Mouse (Mus musculus) skeletal muscle tissue, adult 2 months (tissue): ENCODE measurements around the gene Kntc1.
"Not testable (repeated sequence)": the region's sequence is repeated elsewhere in the genome, so short reads cannot be mapped to it uniquely, and the experiment has no call there.

Experiments
- DNase-seq: peaks from one replicate; pipeline ENCODE4 v3.0.0-alpha.2; 2012; ENCODE audit warnings: low read depth, low spot score

The Kntc1 gene

GRCm38 (mm10) chr5:123749065-123750064 lies at the start of gene Kntc1, which contains the start of gene Rsrc2:
Gene Kntc1 (plus strand): TSS chr5:123749716.
Gene Rsrc2 (minus strand): TSS chr5:123749414.
- DNase-seq: peak; percentile 99

- DNase-seq: peak; percentile 77
Observed at GRCm38 (mm10) chr5:123700625-123701024, 48.9 kb upstream of the Kntc1 start.

- peak; percentile 47 for DNase-seq
Observed at GRCm38 (mm10) chr5:123708598-123708997, 40.9 kb upstream of the Kntc1 start.

- DNase-seq: no peak
Observed at GRCm38 (mm10) chr5:123709571-123709970, 39.9 kb upstream of the Kntc1 start.

- DNase-seq: no peak
Observed at GRCm38 (mm10) chr5:123713782-123714181, 35.7 kb upstream of the Kntc1 start.

GRCm38 (mm10) chr5:123714622-123715021 lies 34.9 kb upstream of the Kntc1 start:
- no peak for DNase-seq

- DNase-seq: peak; percentile 90
Observed at GRCm38 (mm10) chr5:123720328-123721311, 28.9 kb upstream of the Kntc1 start, which contains the start of gene Zcchc8. Gene Zcchc8 (minus strand): TSS chr5:123721100.

- DNase-seq: not testable (repeated sequence)
Observed at GRCm38 (mm10) chr5:123723816-123724215, 25.7 kb upstream of the Kntc1 start.

GRCm38 (mm10) chr5:123730981-123731380 lies 18.5 kb upstream of the Kntc1 start:
- DNase-seq: peak; percentile 52

- peak; percentile 51 for DNase-seq
Observed at GRCm38 (mm10) chr5:123744358-123744757, 5.2 kb upstream of the Kntc1 start.

- DNase-seq: no peak
Observed at GRCm38 (mm10) chr5:123746253-123746652, 3.3 kb upstream of the Kntc1 start.

GRCm38 (mm10) chr5:123747604-123748003 lies 1.9 kb upstream of the Kntc1 start:
- no peak for DNase-seq

- DNase-seq: no peak
Observed at GRCm38 (mm10) chr5:123748339-123749064, 1.0 kb upstream of the Kntc1 start.

GRCm38 (mm10) chr5:123765506-123765905 lies 16.0 kb downstream of the Kntc1 start:
- no peak for DNase-seq

- not testable (repeated sequence) for DNase-seq
Observed at GRCm38 (mm10) chr5:123766455-123766854, 16.9 kb downstream of the Kntc1 start.

- DNase-seq: no peak
Observed at GRCm38 (mm10) chr5:123773441-123773840, 23.9 kb downstream of the Kntc1 start.

- DNase-seq: no peak
Observed at GRCm38 (mm10) chr5:123780716-123781115, 31.2 kb downstream of the Kntc1 start.

- DNase-seq: no peak
Observed at GRCm38 (mm10) chr5:123781864-123782263, 32.3 kb downstream of the Kntc1 start.

GRCm38 (mm10) chr5:123788976-123789375 lies 39.5 kb downstream of the Kntc1 start:
- DNase-seq: no peak

- DNase-seq: no peak
Observed at GRCm38 (mm10) chr5:123793081-123793480, 43.6 kb downstream of the Kntc1 start.

- no peak for DNase-seq
Observed at GRCm38 (mm10) chr5:123806334-123806733, 56.8 kb downstream of the Kntc1 start.
